Mouse (Mus musculus): Measurements from ENCODE around the gene Rasgef1a. TPM values are rescaled to one million over a fixed set of nuclear protein-coding genes. Genes with fewer than 3 reads are reported as not detected.

Gene Rasgef1a
- polyA plus RNA-seq, 1 experiment from 2014 or later: 0.19 TPM

DNA sequence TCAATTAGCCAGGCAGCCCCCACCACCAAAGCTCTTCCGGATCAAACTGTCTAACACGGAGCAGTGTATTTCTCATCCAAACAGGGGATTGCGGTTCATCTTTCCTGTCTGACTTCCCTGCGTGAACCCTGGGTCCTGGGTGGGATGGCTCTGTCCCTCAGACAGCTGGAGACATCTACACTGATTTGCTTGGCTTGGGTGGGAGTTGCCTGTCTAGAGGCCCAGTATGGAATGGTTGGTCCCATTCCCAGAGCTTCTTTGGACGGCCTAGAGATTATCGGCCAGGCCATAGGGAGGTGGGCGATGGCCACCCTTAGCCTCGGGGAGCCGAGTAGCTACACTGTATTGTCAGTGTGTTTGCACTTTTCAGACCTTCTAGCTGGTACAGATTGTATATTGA, 79.6 kb downstream of the Rasgef1a start:
- H3K27ac ChIP-seq (replicated peaks in 1 of 2; ENCODE audit: control insufficient read depth in 1 of 2, insufficient read depth in 1 of 2, low read depth in 2 of 2, low read length in 2 of 2): no peak overlapping the region
- no peaks in the 10 kb centered on the region for H3K36me3 ChIP-seq (ENCODE audit: control insufficient read depth, insufficient read depth, low read length)
- H3K9ac ChIP-seq (ENCODE audit: low read length): no peak overlapping the region
- no peak overlapping the region for H3K4me2 ChIP-seq (ENCODE audit: low read length)
- no peaks in the 10 kb centered on the region for H3K27me3 ChIP-seq (ENCODE audit: control insufficient read depth, insufficient read depth, low read length)
- no peak for ATAC-seq (ENCODE audit: insufficient number of reproducible peaks, insufficient read depth, low FRiP score, low read depth)
- peaks cover 4% of the 10 kb centered on the region; the same call in 1 of the 2 replicates for H3K9me3 ChIP-seq (ENCODE audit: control insufficient read depth, low read length)
- WGBS: 75% methylated on average over 9 of the region's 9 CpGs
- H3K4me3 ChIP-seq (ENCODE audit: control insufficient read depth in 1 of 2, insufficient read depth in 1 of 2, low read depth in 1 of 2, low read length in 2 of 2): no peak overlapping the region
- no peaks in the 10 kb centered on the region for H3K4me1 ChIP-seq (ENCODE audit: control insufficient read depth in 2 of 2, insufficient read depth in 2 of 2, low read length in 2 of 2)

DNA sequence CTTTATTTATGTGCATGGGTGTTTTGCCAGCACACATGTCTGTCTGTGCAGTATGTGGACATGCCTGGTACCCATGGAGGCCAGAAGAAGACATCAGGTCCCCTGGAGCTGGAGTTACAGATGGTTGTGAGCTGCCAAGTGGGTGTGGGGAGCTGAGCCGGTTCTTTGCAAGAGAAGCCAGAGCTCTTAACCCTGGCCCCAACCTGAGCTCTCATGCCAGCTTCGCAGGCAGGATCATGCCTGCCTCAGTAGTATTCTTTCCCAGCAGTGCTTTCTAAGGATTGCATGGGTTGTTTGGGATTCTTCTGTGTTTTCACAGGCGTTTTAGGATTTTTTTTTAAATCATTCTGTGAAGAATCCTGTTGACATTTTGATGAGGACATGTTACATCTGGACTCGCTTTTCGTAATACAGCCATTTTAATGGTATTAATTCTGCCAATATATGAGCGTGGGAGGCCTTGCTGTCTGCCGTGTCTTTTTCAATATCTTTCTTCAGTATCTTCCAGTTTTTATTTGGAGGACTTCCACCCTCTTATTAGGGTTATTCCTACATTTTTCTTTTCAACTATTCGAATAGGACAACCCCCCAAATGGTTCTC, 86.6 kb downstream of the Rasgef1a start:
- no peak for ATAC-seq (ENCODE audit: insufficient number of reproducible peaks, insufficient read depth, low FRiP score, low read depth)
- no peak overlapping the region for H3K27ac ChIP-seq (replicated peaks in 1 of 2; ENCODE audit: control insufficient read depth in 1 of 2, insufficient read depth in 1 of 2, low read depth in 2 of 2, low read length in 2 of 2)
- no peak overlapping the region for H3K4me3 ChIP-seq (ENCODE audit: control insufficient read depth in 1 of 2, insufficient read depth in 1 of 2, low read depth in 1 of 2, low read length in 2 of 2)
- H3K36me3 ChIP-seq (ENCODE audit: control insufficient read depth, insufficient read depth, low read length): no peaks in the 10 kb centered on the region
- no peak overlapping the region for H3K4me2 ChIP-seq (ENCODE audit: low read length)
- no peaks in the 10 kb centered on the region for H3K27me3 ChIP-seq (ENCODE audit: control insufficient read depth, insufficient read depth, low read length)
- H3K9ac ChIP-seq (ENCODE audit: low read length): no peak overlapping the region
- no peaks in the 10 kb centered on the region for H3K4me1 ChIP-seq (ENCODE audit: control insufficient read depth in 2 of 2, insufficient read depth in 2 of 2, low read length in 2 of 2)
- H3K9me3 ChIP-seq (ENCODE audit: control insufficient read depth, low read length): peaks cover 4% of the 10 kb centered on the region; the same call in 1 of the 2 replicates
- 66% methylated on average over 8 of the region's 8 CpGs for WGBS

DNA sequence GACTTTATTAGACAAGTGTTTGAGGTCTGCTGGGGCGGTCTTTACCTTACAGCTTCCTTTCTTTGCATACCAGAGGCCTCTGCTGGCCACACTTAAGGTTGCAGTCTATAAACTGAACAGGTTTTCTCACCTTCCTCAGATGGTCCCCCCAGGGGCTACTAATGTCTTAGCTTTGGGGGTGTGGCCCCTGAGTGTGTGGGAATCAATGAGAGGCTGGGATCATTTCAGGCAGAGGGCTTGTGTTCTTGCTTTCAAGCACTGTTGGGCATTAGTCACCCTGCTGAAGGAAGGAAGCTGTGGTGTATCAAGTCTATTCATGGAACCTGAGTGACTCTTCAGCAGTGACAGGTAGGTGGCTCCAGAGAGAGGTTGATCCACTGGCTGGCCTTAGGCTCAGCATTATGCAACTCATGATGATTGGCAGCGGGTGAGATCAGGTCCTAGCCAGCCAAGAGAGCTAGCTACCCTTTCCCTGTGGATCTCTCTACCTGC, 88.1 kb downstream of the Rasgef1a start:
- no peak for ATAC-seq (ENCODE audit: insufficient number of reproducible peaks, insufficient read depth, low FRiP score, low read depth)
- H3K4me3 ChIP-seq (ENCODE audit: control insufficient read depth in 1 of 2, insufficient read depth in 1 of 2, low read depth in 1 of 2, low read length in 2 of 2): no peak overlapping the region
- no peaks in the 10 kb centered on the region for H3K36me3 ChIP-seq (ENCODE audit: control insufficient read depth, insufficient read depth, low read length)
- no peaks in the 10 kb centered on the region for H3K27me3 ChIP-seq (ENCODE audit: control insufficient read depth, insufficient read depth, low read length)
- H3K4me1 ChIP-seq (ENCODE audit: control insufficient read depth in 2 of 2, insufficient read depth in 2 of 2, low read length in 2 of 2): no peaks in the 10 kb centered on the region
- no peak overlapping the region for H3K27ac ChIP-seq (replicated peaks in 1 of 2; ENCODE audit: control insufficient read depth in 1 of 2, insufficient read depth in 1 of 2, low read depth in 2 of 2, low read length in 2 of 2)
- no peak overlapping the region for H3K9ac ChIP-seq (ENCODE audit: low read length)
- peaks cover 4% of the 10 kb centered on the region; the same call in 1 of the 2 replicates for H3K9me3 ChIP-seq (ENCODE audit: control insufficient read depth, low read length)
- H3K4me2 ChIP-seq (ENCODE audit: low read length): no peak overlapping the region
- WGBS: 31% methylated on average over 2 of the region's 2 CpGs

DNA sequence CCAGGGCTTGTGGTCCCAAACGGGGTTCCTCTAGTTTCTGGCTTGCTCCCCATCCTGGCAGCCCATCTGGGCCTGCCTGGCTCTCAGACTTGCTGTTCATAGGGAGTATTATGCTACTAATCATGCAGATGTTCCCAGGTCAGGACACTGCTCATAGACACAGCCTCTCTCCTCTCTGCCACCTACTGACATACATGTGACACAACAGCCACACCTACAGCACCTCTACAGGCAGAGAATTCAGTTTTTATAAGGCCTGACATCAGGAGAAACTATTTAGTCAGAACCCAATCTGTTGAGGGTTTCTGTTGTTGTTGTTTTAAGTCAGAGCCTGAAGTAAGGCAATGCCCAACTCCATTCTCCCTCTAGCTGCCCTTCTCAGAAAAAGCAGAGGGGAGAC, 100.6 kb downstream of the Rasgef1a start:
- Histone ChIP-seq H3K9me3 (ENCODE audit: control insufficient read depth, low read length) (no peaks in the 10 kb centered on the region), H3K27ac (replicated peaks in 1 of 2; ENCODE audit: control insufficient read depth in 1 of 2, insufficient read depth in 1 of 2, low read depth in 2 of 2, low read length in 2 of 2) (no peak overlapping the region), H3K36me3 (ENCODE audit: control insufficient read depth, insufficient read depth, low read length) (peaks cover 36% of the 10 kb centered on the region), H3K4me1 (ENCODE audit: control insufficient read depth in 2 of 2, insufficient read depth in 2 of 2, low read length in 2 of 2) (no peaks in the 10 kb centered on the region), H3K27me3 (ENCODE audit: control insufficient read depth, insufficient read depth, low read length) (no peaks in the 10 kb centered on the region), H3K4me3 (ENCODE audit: control insufficient read depth in 1 of 2, insufficient read depth in 1 of 2, low read depth in 1 of 2, low read length in 2 of 2) (no peak overlapping the region), H3K4me2 (ENCODE audit: low read length) (no peak overlapping the region), H3K9ac (ENCODE audit: low read length) (no peak overlapping the region)
- ATAC-seq (ENCODE audit: insufficient number of reproducible peaks, insufficient read depth, low FRiP score, low read depth): no peak
- 64% methylated on average over 1 of the region's 1 CpGs for WGBS

DNA sequence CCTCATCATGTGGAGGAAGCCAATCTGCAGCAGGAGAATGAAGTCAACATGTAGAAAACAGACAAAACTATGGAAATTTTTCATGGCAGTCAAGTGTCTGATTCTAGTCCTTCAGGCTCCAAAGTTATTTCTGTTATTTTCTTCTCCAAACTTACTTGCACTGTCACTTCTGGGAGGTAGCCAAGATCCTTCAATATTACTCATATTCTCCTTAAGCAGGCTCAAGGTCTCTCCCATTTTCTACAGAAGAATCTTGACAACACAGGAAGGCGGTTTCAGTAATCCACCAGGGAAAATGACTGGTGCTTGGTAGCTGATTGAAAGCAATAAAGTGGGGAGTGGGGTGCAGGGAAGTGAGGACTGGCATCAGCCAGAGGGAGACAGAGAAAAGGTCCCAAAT, 111.5 kb downstream of the Rasgef1a start:
- Histone ChIP-seq H3K36me3 (ENCODE audit: control insufficient read depth, insufficient read depth, low read length) (peaks cover 48% of the 10 kb centered on the region), H3K9ac (ENCODE audit: low read length) (no peak overlapping the region), H3K4me2 (ENCODE audit: low read length) (no peak overlapping the region), H3K27me3 (ENCODE audit: control insufficient read depth, insufficient read depth, low read length) (no peaks in the 10 kb centered on the region), H3K27ac (replicated peaks in 1 of 2; ENCODE audit: control insufficient read depth in 1 of 2, insufficient read depth in 1 of 2, low read depth in 2 of 2, low read length in 2 of 2) (no peak overlapping the region), H3K4me3 (ENCODE audit: control insufficient read depth in 1 of 2, insufficient read depth in 1 of 2, low read depth in 1 of 2, low read length in 2 of 2) (no peak overlapping the region), H3K9me3 (ENCODE audit: control insufficient read depth, low read length) (no peaks in the 10 kb centered on the region), H3K4me1 (ENCODE audit: control insufficient read depth in 2 of 2, insufficient read depth in 2 of 2, low read length in 2 of 2) (peaks cover 5 to 10% of the 10 kb centered on the region in 2 experiments)
- ATAC-seq (ENCODE audit: insufficient number of reproducible peaks, insufficient read depth, low FRiP score, low read depth): no peak
- 79% methylated on average over 1 of the region's 1 CpGs for WGBS

DNA sequence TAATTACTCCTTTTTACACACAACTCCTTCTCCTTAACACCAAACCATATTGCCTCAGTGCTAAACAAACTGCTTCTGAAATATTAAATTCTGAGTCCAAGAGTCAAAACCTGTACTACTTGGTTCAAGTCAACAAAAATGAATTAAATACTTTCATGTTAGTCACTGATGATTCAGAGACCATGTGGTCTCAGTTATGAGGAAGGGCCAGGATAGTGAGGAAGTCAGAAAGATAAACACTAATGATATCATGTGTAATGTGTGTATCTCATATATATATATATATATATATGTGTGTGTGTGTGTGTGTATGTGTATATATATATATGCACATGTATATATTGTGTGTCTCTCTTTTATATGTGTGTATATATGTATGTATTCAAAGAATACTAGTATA, 115.3 kb downstream of the Rasgef1a start:
- no peaks in the 10 kb centered on the region for H3K9me3 ChIP-seq (ENCODE audit: control insufficient read depth, low read length)
- peaks cover 11 to 24% of the 10 kb centered on the region in 2 experiments for H3K4me1 ChIP-seq (ENCODE audit: control insufficient read depth in 2 of 2, insufficient read depth in 2 of 2, low read length in 2 of 2)
- H3K27me3 ChIP-seq (ENCODE audit: control insufficient read depth, insufficient read depth, low read length): no peaks in the 10 kb centered on the region
- H3K4me2 ChIP-seq (ENCODE audit: low read length): no peak overlapping the region
- no peak for ATAC-seq (ENCODE audit: insufficient number of reproducible peaks, insufficient read depth, low FRiP score, low read depth)
- peaks cover 23% of the 10 kb centered on the region for H3K36me3 ChIP-seq (ENCODE audit: control insufficient read depth, insufficient read depth, low read length)
- no peak overlapping the region for H3K9ac ChIP-seq (ENCODE audit: low read length)
- no peak overlapping the region for H3K4me3 ChIP-seq (ENCODE audit: control insufficient read depth in 1 of 2, insufficient read depth in 1 of 2, low read depth in 1 of 2, low read length in 2 of 2)
- no peak overlapping the region for H3K27ac ChIP-seq (replicated peaks in 1 of 2; ENCODE audit: control insufficient read depth in 1 of 2, insufficient read depth in 1 of 2, low read depth in 2 of 2, low read length in 2 of 2)

DNA sequence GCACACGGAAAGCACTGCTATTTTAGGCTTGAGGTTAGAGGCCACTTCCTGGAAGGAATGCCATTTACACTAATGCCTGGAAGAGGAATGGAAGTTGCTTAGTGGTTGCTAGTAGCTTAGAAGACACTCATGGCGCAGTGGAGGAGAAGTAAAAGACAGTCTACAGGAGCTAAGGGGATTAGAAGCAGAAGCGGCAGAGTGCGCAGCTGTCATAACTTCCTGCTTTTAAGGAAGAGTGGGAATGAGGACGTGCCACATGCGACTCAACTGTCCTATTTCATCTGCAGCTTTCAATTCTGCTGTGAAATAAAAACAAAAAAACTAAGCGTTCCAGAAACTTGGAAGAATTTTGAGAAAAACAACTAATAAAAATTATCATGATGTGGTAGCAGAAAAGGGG, 116.0 kb downstream of the Rasgef1a start:
- peaks cover 11 to 24% of the 10 kb centered on the region in 2 experiments for H3K4me1 ChIP-seq (ENCODE audit: control insufficient read depth in 2 of 2, insufficient read depth in 2 of 2, low read length in 2 of 2)
- no peak overlapping the region for H3K9ac ChIP-seq (ENCODE audit: low read length)
- no peaks in the 10 kb centered on the region for H3K9me3 ChIP-seq (ENCODE audit: control insufficient read depth, low read length)
- WGBS: 76% methylated on average over 7 of the region's 7 CpGs
- no peak for ATAC-seq (ENCODE audit: insufficient number of reproducible peaks, insufficient read depth, low FRiP score, low read depth)
- H3K4me3 ChIP-seq (ENCODE audit: control insufficient read depth in 1 of 2, insufficient read depth in 1 of 2, low read depth in 1 of 2, low read length in 2 of 2): no peak overlapping the region
- H3K27ac ChIP-seq (replicated peaks in 1 of 2; ENCODE audit: control insufficient read depth in 1 of 2, insufficient read depth in 1 of 2, low read depth in 2 of 2, low read length in 2 of 2): no peak overlapping the region
- H3K27me3 ChIP-seq (ENCODE audit: control insufficient read depth, insufficient read depth, low read length): no peaks in the 10 kb centered on the region
- no peak overlapping the region for H3K4me2 ChIP-seq (ENCODE audit: low read length)
- H3K36me3 ChIP-seq (ENCODE audit: control insufficient read depth, insufficient read depth, low read length): peaks cover 19% of the 10 kb centered on the region
